Mouse (Mus musculus) hindbrain, embryonic 16.5 days (tissue): ENCODE measurements around the gene Ccna1. TPM values are rescaled to one million over a fixed set of nuclear protein-coding genes. Genes with fewer than 3 reads are reported as not detected.

Experiments
- ATAC-seq: fragments of 200-750 bp; cut with Nextera tagmentation; 2 replicates; pipeline ENCODE4 v1.8.0; 2017; ENCODE audit warnings: moderate TSS enrichment, moderate library complexity
- H3K27ac ChIP-seq: fragments of 300-500 bp; sonication (generic); 2 replicates; pipeline ENCODE4 v1.5.1; 2014; ENCODE audit warnings: low read depth, mild to moderate bottlenecking, control low read depth, low read length, moderate library complexity
- H3K27me3 ChIP-seq: fragments of 300-500 bp; sonication (generic); replicated peaks from 2 replicates; pipeline ENCODE4 v1.6.1; 2014; ENCODE audit warnings: low read length; ENCODE audit not compliant: control insufficient read depth, insufficient read depth
- H3K36me3 ChIP-seq: fragments of 300-500 bp; sonication (generic); 2 replicates; pipeline ENCODE4 v1.6.1; 2014; ENCODE audit warnings: mild to moderate bottlenecking, low read length, moderate library complexity, mixed read lengths; ENCODE audit not compliant: control insufficient read depth, insufficient read depth
- H3K4me1 ChIP-seq: fragments of 300-500 bp; sonication (generic); 2 replicates; pipeline ENCODE4 v1.6.1; 2014; ENCODE audit warnings: low read depth, low read length; ENCODE audit not compliant: control insufficient read depth, insufficient read depth
- H3K4me2 ChIP-seq: fragments of 300-500 bp; sonication (generic); 2 replicates; pipeline ENCODE4 v1.6.1; 2014; ENCODE audit warnings: mild to moderate bottlenecking, low read length, control low read depth, moderate library complexity
- H3K4me3 ChIP-seq: fragments of 300-500 bp; sonication (generic); 2 replicates; pipeline ENCODE4 v1.5.1; 2014; ENCODE audit warnings: mild to moderate bottlenecking, low read length, control low read depth, moderate library complexity
- H3K9ac ChIP-seq: fragments of 300-500 bp; sonication (generic); 2 replicates; pipeline ENCODE4 v1.6.1; 2014; ENCODE audit warnings: low read depth, mild to moderate bottlenecking, control low read depth, low read length, moderate library complexity
- H3K9me3 ChIP-seq: fragments of 300-500 bp; sonication (generic); 2 replicates; pipeline ENCODE4 v1.6.1; 2014; ENCODE audit warnings: mild to moderate bottlenecking, low read length, moderate library complexity; ENCODE audit not compliant: control insufficient read depth
- WGBS: fragments of 180-500 bp; shearing (Covaris S2); extraction: QIAGEN DNeasy Blood & Tissue Kit; methylation state at CpG from one replicate; pipeline ENCODE4 v1.1.7; 2014; 5-methylcytosine and 5-hydroxymethylcytosine counted together
- polyA plus RNA-seq: library from polyadenylated mRNA; unstranded; fragments of >200 nt; fragmentation: Nextera tagmentation; extraction: Ambion mirVana; gene quantifications from 2 replicates; pipeline ENCODE4 v1.2.1, GENCODE M21; 2015

Gene Ccna1
- polyA plus RNA-seq, 1 experiment from 2014 or later = 1.4 TPM

DNA sequence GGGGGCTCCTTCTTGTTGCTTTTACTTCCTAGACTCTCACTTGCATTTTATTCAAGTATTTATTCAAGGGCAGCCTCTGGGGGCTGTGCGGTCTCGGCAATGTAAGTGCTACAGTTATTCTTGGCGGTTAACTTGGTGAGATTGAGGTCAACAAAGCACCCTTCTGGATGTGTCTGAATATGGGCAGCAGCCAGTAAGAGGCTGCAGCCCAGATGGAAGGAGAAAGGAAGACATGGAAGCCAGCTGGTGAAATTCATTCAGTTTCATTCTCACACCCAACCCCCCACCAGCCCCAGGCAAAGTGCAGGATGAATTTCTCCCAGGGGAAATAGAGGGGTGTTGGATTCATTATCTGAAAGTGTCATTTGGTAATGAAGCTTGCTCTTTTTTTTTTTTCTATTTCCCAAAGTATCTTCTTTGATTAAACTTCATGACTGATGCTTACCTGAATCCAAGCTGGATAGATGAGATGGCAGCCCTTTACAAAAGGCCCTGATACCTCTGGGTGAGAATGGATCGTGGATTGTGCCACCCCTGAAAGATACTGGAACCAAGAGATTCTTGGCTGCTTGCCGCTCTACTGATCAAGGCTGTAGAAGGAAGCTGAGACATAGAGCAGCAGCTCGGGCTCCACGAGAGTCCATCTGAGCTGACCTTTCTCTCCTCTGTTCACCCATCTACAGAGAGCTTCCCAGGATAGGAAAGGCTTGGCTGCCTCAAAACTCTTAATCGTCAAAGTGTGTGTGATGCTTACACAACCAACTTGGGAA lies 10.5 kb downstream of the Ccna1 start:
- WGBS = 57% methylated on average over 8 of the region's 8 CpGs
- ATAC-seq = no peak
- no peaks in the 10 kb centered on the region for H3K27me3 ChIP-seq
- no peaks in the 10 kb centered on the region for H3K4me1 ChIP-seq
- H3K4me2 ChIP-seq = no peak overlapping the region
- no peak overlapping the region for H3K4me3 ChIP-seq
- H3K27ac ChIP-seq = no peak overlapping the region
- H3K9ac ChIP-seq = no peak overlapping the region
- H3K9me3 ChIP-seq = no peaks in the 10 kb centered on the region
- no peaks in the 10 kb centered on the region for H3K36me3 ChIP-seq

DNA sequence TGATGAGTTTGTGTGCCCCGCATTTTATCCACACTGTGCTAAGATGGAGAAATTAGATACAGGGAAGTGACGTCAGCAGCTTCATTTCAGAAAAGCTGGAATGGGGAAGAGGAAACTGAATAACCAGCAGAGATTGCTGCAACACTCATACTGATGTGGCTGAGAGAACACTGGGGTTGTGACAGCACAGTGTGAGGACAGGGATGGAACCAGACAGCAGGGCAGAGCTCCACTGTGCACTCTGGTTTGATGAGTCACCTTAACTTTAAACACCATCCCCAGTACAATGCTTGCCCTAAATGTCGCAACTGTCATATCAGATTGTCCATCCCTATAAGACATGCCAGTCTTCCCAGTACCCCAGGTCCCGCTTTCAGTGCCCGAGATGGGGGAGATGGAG lies 17.7 kb downstream of the Ccna1 start:
- Histone ChIP-seq H3K4me2 (no peak overlapping the region), H3K9me3 (no peaks in the 10 kb centered on the region), H3K4me1 (no peaks in the 10 kb centered on the region), H3K27me3 (no peaks in the 10 kb centered on the region), H3K36me3 (no peaks in the 10 kb centered on the region), H3K9ac (no peak overlapping the region), H3K4me3 (no peak overlapping the region), H3K27ac (no peak overlapping the region)
- WGBS = 90% methylated on average over 5 of the region's 5 CpGs
- no peak for ATAC-seq

DNA sequence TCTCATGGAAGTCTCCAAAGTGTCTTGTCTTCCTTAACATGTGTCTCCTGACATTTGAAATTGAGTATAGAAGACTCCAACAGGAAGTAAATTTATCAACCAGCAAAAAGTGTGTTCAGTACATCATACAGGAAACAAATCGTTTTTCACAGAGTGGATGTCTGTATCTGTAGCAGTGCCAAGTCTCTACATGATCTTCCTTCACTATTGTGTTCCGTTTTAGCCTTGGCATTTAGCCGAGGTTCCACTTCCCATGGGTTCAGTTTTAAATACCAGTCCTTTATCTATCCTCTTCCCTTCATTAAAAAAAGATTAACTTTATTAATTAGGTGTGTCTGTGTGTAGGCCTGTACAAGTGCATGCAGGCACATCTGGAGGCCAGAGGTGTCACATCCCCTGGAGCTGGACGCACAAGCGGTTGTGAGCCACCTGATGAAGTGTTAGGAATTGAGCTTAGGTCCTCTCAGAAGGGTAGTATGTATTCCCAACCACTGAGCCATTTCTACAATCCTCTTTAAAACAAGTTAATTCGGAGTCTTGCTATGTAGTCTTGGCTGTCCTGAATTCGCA lies 27.9 kb downstream of the Ccna1 start:
- no peaks in the 10 kb centered on the region for H3K36me3 ChIP-seq
- H3K4me1 ChIP-seq = no peaks in the 10 kb centered on the region
- H3K4me2 ChIP-seq = no peak overlapping the region
- ATAC-seq = no peak
- H3K27ac ChIP-seq = no peak overlapping the region
- 53% methylated on average over 7 of the region's 7 CpGs for WGBS
- H3K4me3 ChIP-seq = no peak overlapping the region
- H3K9ac ChIP-seq = no peak overlapping the region
- H3K27me3 ChIP-seq = no peaks in the 10 kb centered on the region
- H3K9me3 ChIP-seq = no peaks in the 10 kb centered on the region

DNA sequence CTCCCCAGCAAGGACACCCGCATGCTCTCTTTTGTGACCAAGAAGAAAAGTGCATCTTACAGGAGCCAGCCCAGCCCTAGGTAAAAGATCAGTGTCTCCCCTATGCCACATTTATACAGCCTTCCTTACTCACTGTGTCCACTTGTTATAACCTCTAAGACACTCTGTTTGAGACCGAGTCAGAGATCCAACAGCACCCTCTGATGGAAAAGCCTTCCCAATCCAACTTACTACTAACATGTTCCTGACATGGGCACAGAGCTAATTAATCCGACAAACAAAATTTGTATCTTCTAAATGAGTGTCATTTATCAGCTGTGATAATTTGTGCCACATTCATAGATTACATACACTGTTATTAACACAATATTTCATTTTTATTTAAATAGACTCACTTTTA lies 29.8 kb downstream of the Ccna1 start:
- Histone ChIP-seq H3K9ac (no peak overlapping the region), H3K27me3 (no peaks in the 10 kb centered on the region), H3K4me3 (no peak overlapping the region), H3K4me2 (no peak overlapping the region), H3K36me3 (no peaks in the 10 kb centered on the region), H3K4me1 (no peaks in the 10 kb centered on the region), H3K9me3 (no peaks in the 10 kb centered on the region), H3K27ac (no peak overlapping the region)
- no peak for ATAC-seq
- 81% methylated on average over 3 of the region's 3 CpGs for WGBS

DNA sequence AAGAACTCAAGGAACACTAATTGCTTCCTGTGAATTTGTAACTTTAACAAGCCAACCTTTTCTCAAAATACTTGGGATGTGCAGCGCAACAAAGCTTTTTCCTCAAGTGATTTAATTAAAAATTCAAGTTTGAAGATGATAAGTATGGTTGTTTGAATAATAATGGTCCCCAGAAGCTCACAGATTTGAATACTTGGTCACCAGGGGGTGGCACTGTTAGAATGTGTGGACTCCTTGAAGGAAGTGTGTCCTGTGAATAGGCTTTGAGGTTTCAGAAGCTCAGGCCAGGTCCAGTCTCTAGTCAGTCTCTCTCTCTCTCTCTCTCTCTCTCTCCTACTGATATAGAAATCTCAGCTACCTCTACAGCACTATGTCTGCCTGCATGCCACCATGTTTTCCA lies 32.0 kb downstream of the Ccna1 start:
- Histone ChIP-seq H3K9ac (no peak overlapping the region), H3K4me3 (no peak overlapping the region), H3K9me3 (no peaks in the 10 kb centered on the region), H3K27ac (no peak overlapping the region), H3K36me3 (no peaks in the 10 kb centered on the region), H3K4me2 (no peak overlapping the region), H3K4me1 (no peaks in the 10 kb centered on the region), H3K27me3 (no peaks in the 10 kb centered on the region)
- no peak for ATAC-seq
- 90% methylated on average over 1 of the region's 1 CpGs for WGBS

DNA sequence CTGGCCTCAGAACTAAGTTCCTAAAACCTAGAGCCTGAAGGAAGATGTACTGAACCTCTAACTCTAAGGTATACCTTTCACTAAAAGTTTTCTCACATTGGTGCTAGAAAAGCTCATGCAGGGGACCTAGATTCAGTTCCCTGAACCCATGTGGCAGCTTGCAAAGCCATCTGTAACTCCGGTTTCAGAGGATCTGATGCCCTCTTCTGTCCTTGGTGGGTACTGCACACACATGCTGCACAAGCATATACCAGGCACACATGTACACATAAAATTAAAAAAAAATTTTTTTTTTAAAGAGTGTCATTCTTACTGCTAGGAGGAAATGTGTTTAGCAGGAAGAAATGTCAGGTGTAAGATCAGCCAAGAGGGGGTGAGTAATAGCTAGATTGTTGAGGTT lies 33.1 kb downstream of the Ccna1 start:
- 83% methylated on average over 1 of the region's 1 CpGs for WGBS
- Histone ChIP-seq H3K27me3 (no peaks in the 10 kb centered on the region), H3K4me2 (no peak overlapping the region), H3K27ac (no peak overlapping the region), H3K4me3 (no peak overlapping the region), H3K36me3 (no peaks in the 10 kb centered on the region), H3K4me1 (no peaks in the 10 kb centered on the region), H3K9me3 (no peaks in the 10 kb centered on the region), H3K9ac (no peak overlapping the region)
- ATAC-seq = no peak

DNA sequence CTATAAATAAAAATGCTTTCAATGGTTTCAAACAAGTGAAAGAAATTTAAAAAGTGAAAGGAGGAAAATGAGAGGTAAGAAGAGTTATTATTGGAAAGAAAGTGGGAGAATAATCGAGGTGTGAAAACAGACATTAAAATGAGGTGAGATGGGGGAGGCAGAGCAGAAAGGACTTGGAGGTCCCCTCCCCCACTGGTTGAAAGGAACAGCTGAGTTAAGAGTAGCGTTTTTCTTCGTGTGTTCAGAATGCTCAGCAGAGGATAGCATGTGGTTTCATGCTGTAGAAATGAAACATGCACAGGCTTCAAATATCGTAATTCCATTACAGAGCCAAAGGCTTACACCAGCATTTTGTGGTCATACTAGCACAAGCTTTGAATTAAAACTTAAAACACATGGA lies 42.8 kb downstream of the Ccna1 start:
- Histone ChIP-seq H3K9me3 (no peaks in the 10 kb centered on the region), H3K27me3 (no peaks in the 10 kb centered on the region), H3K4me1 (no peaks in the 10 kb centered on the region), H3K9ac (no peak overlapping the region), H3K27ac (no peak overlapping the region), H3K4me3 (no peak overlapping the region), H3K36me3 (no peaks in the 10 kb centered on the region), H3K4me2 (no peak overlapping the region)
- 55% methylated on average over 4 of the region's 4 CpGs for WGBS
- no peak for ATAC-seq

DNA sequence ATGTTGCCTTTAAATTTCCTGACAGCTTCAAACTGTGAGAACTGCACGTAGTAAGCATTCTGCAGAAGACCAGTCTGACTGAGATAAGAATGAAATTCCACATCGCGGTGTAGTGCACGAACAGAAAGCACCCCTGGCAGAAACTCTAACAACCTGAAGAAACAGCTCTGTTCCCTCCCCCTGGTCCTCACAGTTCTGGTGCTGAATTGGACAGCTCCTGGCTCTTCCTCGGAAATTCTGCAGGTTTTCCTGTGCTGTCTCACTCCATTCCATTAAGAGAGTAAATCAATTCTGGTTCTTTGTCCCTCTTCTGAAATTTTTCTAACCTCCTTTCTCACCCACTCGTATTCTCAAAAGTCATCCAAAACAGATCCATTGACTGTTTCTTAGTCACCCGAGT lies 43.6 kb downstream of the Ccna1 start:
- no peaks in the 10 kb centered on the region for H3K4me1 ChIP-seq
- no peak overlapping the region for H3K27ac ChIP-seq
- WGBS = 35% methylated on average over 7 of the region's 7 CpGs
- H3K36me3 ChIP-seq = no peaks in the 10 kb centered on the region
- H3K4me2 ChIP-seq = no peak overlapping the region
- no peaks in the 10 kb centered on the region for H3K27me3 ChIP-seq
- no peaks in the 10 kb centered on the region for H3K9me3 ChIP-seq
- H3K4me3 ChIP-seq = no peak overlapping the region
- no peak for ATAC-seq
- H3K9ac ChIP-seq = no peak overlapping the region

DNA sequence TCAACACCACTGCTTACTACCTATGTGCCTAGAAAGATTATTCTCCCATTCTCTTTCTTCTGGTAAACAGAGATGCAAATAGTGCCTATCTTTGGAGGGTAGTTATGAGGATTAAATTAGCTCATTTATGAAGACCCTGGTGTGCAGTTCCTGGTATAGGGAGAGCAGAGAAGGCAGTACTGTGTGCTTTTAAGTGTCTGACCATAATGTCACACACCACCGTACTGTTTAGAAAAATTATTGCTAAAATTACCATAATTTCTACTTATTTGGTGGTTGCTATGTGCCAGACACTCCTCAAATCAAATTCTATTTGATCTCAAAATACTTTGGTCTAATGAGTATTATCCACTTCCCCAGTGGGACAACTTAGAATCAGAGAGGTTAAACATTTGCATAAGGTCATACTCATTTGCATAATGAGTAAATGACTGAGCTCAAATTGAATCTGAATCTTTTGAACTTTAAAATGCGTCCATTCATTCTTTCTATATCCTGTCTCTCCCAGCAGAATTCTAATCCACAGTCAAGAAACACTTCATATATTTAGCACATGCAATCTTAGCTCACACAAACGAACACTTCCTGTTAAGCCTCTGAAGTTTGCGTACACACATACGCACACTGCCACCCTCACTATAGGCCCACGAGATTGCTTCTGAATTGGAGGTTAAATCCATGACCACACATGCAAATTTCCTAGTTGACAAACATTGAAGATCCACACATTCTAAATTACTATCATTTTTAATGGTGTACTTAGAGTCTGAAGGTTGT lies 46.1 kb downstream of the Ccna1 start:
- Histone ChIP-seq H3K4me1 (no peaks in the 10 kb centered on the region), H3K4me2 (no peak overlapping the region), H3K4me3 (no peak overlapping the region), H3K36me3 (no peaks in the 10 kb centered on the region), H3K9ac (no peak overlapping the region), H3K9me3 (no peaks in the 10 kb centered on the region), H3K27me3 (no peaks in the 10 kb centered on the region), H3K27ac (no peak overlapping the region)
- WGBS = 42% methylated on average over 6 of the region's 6 CpGs
- no peak for ATAC-seq
